Mouse (Mus musculus) ES-Bruce4 (cell line): ENCODE results near the gene Atp2b4.

Source experiments
- CTCF ChIP-seq: IDR thresholded peaks from one replicate; pipeline ENCODE4 v1.8.1; 2011; ENCODE audit warnings: low read depth, low read length
- POLR2A ChIP-seq: IDR thresholded peaks from one replicate; pipeline ENCODE4 v1.8.1; 2011; ENCODE audit warnings: low read length; ENCODE audit not compliant: insufficient read depth

- no peak for TF ChIP-seq CTCF
- TF ChIP-seq POLR2A = no peak
Measured at GRCm38 (mm10) chr1:133762946-133763422, 37.9 kb downstream of the Atp2b4 start.
